Mouse (Mus musculus): ENCODE results near the gene Ptcd2. TPM values are rescaled to one million over a fixed set of nuclear protein-coding genes. Genes with fewer than 3 reads are reported as not detected.

Gene Ptcd2
- polyA plus RNA-seq, 1 experiment from 2014 or later, result 23.0 TPM

DNA sequence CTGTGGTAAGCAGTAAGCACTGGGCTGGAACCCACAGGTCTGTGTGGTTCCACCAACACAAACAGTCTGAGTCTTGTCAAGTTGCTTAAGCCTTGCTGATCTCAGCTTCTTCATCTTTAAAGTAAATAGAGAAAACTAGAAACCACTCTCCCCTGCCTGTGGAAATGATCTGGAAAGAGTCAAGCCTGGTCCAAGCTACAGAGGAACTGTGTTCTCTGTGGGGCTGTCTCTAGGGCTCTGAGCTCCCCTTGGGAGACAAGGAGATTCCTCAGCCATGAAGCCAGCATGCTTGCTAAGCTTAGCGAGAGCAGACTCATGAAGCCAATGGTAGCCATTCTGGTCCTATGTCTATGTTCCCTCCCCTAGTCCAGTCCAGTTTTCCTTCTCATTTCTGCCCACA, 33.7 kb upstream of the Ptcd2 start:
- H3K27ac ChIP-seq (ENCODE audit: low read length), result no peak overlapping the region
- no peaks in the 10 kb centered on the region; the same call in 1 of the 2 replicates for H3K36me3 ChIP-seq (ENCODE audit: control insufficient read depth, insufficient read depth)
- H3K4me1 ChIP-seq (ENCODE audit: control insufficient read depth, low read depth, low read length), result no peaks in the 10 kb centered on the region
- H3K4me2 ChIP-seq (ENCODE audit: low read depth, low read length), result no peak overlapping the region
- H3K9ac ChIP-seq (ENCODE audit: low read depth, low read length), result no peak overlapping the region
- WGBS (ENCODE audit: insufficient replicate concordance), result 81% methylated on average over 1 of the region's 1 CpGs
- no peaks in the 10 kb centered on the region for H3K27me3 ChIP-seq (ENCODE audit: control insufficient read depth, insufficient read depth, low read depth, low read length)
- no peak for ATAC-seq (ENCODE audit: low read depth)
- H3K9me3 ChIP-seq (replicated peaks; ENCODE audit: control insufficient read depth, low read length), result no peaks in the 10 kb centered on the region
- no peak overlapping the region for H3K4me3 ChIP-seq (ENCODE audit: low read depth, low read length)

DNA sequence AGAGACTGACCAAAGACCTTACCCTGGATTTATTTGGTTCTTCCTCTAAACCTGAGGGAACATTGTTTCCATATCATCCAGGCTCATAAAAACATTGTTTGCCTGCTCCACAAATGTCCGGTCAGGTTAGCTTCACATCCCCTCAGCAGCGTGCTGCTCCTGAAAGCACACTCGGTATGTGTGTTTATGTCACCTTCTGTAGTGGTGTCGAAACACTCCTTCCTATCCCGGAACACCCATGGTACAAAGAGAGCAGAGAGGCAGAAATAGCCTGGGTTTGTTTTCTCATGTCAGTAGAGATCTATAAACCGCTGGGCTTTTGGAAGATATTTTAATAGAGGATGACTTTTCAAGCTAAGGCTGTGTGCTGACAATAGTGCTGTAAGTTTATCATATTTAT, 32.5 kb upstream of the Ptcd2 start:
- H3K27me3 ChIP-seq (ENCODE audit: control insufficient read depth, insufficient read depth, low read depth, low read length), result no peaks in the 10 kb centered on the region
- WGBS (ENCODE audit: insufficient replicate concordance), result 66% methylated on average over 6 of the region's 6 CpGs
- H3K27ac ChIP-seq (ENCODE audit: low read length), result no peak overlapping the region
- H3K4me3 ChIP-seq (ENCODE audit: low read depth, low read length), result no peak overlapping the region
- no peak for ATAC-seq (ENCODE audit: low read depth)
- no peaks in the 10 kb centered on the region for H3K4me1 ChIP-seq (ENCODE audit: control insufficient read depth, low read depth, low read length)
- H3K9ac ChIP-seq (ENCODE audit: low read depth, low read length), result no peak overlapping the region
- no peaks in the 10 kb centered on the region; the same call in 1 of the 2 replicates for H3K36me3 ChIP-seq (ENCODE audit: control insufficient read depth, insufficient read depth)
- H3K9me3 ChIP-seq (replicated peaks; ENCODE audit: control insufficient read depth, low read length), result no peaks in the 10 kb centered on the region
- H3K4me2 ChIP-seq (ENCODE audit: low read depth, low read length), result no peak overlapping the region

- no peaks in the 10 kb centered on the region; the same call in 1 of the 2 replicates for H3K36me3 ChIP-seq (ENCODE audit: control insufficient read depth, insufficient read depth)
- H3K9me3 ChIP-seq (replicated peaks; ENCODE audit: control insufficient read depth, low read length), result no peaks in the 10 kb centered on the region
- H3K27me3 ChIP-seq (ENCODE audit: control insufficient read depth, insufficient read depth, low read depth, low read length), result no peaks in the 10 kb centered on the region
- H3K27ac ChIP-seq (ENCODE audit: low read length), result no peak overlapping the region
- no peak overlapping the region for H3K9ac ChIP-seq (ENCODE audit: low read depth, low read length)
- no peak for ATAC-seq (ENCODE audit: low read depth)
- no peak overlapping the region for H3K4me3 ChIP-seq (ENCODE audit: low read depth, low read length)
- no peaks in the 10 kb centered on the region for H3K4me1 ChIP-seq (ENCODE audit: control insufficient read depth, low read depth, low read length)
- H3K4me2 ChIP-seq (ENCODE audit: low read depth, low read length), result no peak overlapping the region
- 34% methylated on average over 6 of the region's 6 CpGs for WGBS (ENCODE audit: insufficient replicate concordance)
Observed at GRCm38 (mm10) chr13:99375550-99375949, 31.0 kb upstream of the Ptcd2 start.

- Histone ChIP-seq H3K27ac (ENCODE audit: low read length) (no peak overlapping the region), H3K4me1 (ENCODE audit: control insufficient read depth, low read depth, low read length) (no peaks in the 10 kb centered on the region), H3K27me3 (ENCODE audit: control insufficient read depth, insufficient read depth, low read depth, low read length) (no peaks in the 10 kb centered on the region), H3K4me2 (ENCODE audit: low read depth, low read length) (no peak overlapping the region), H3K9me3 (replicated peaks; ENCODE audit: control insufficient read depth, low read length) (no peaks in the 10 kb centered on the region), H3K9ac (ENCODE audit: low read depth, low read length) (no peak overlapping the region), H3K36me3 (ENCODE audit: control insufficient read depth, insufficient read depth) (no peaks in the 10 kb centered on the region), H3K4me3 (ENCODE audit: low read depth, low read length) (no peak overlapping the region)
- 82% methylated on average over 4 of the region's 4 CpGs for WGBS (ENCODE audit: insufficient replicate concordance)
- no peak for ATAC-seq (ENCODE audit: low read depth)
Observed at GRCm38 (mm10) chr13:99374191-99374590, 29.7 kb upstream of the Ptcd2 start.

DNA sequence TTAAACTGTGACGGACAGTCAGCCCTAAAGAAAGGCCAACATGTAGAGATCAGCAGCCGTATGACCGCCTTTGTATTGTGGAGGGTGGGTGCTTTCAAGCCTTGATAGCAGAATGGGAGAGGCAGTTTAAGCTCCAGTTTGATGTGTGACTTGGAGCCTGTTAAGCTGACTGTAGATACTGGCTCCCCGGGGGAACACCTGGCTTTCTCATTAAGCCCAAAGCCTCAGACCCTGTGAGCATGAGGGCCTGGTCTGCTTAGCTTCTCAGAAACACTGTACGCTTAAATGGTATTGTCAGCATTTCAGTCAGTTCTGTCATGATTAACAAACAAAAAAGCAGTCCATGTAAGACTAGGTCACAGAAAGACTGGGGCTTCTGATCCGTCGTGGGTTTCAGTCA, 29.2 kb upstream of the Ptcd2 start:
- no peaks in the 10 kb centered on the region for H3K27me3 ChIP-seq (ENCODE audit: control insufficient read depth, insufficient read depth, low read depth, low read length)
- H3K4me2 ChIP-seq (ENCODE audit: low read depth, low read length), result no peak overlapping the region
- 73% methylated on average over 7 of the region's 7 CpGs for WGBS (ENCODE audit: insufficient replicate concordance)
- no peak overlapping the region for H3K9ac ChIP-seq (ENCODE audit: low read depth, low read length)
- H3K27ac ChIP-seq (ENCODE audit: low read length), result no peak overlapping the region
- H3K36me3 ChIP-seq (ENCODE audit: control insufficient read depth, insufficient read depth), result no peaks in the 10 kb centered on the region
- no peaks in the 10 kb centered on the region for H3K9me3 ChIP-seq (replicated peaks; ENCODE audit: control insufficient read depth, low read length)
- no peak overlapping the region for H3K4me3 ChIP-seq (ENCODE audit: low read depth, low read length)
- no peak for ATAC-seq (ENCODE audit: low read depth)
- no peaks in the 10 kb centered on the region for H3K4me1 ChIP-seq (ENCODE audit: control insufficient read depth, low read depth, low read length)

GRCm38 (mm10) chr13:99371285-99371684, 26.8 kb upstream of the Ptcd2 start:
- no peak for ATAC-seq (ENCODE audit: low read depth)
- no peaks in the 10 kb centered on the region for H3K27me3 ChIP-seq (ENCODE audit: control insufficient read depth, insufficient read depth, low read depth, low read length)
- no peaks in the 10 kb centered on the region for H3K36me3 ChIP-seq (ENCODE audit: control insufficient read depth, insufficient read depth)
- no peak overlapping the region for H3K4me2 ChIP-seq (ENCODE audit: low read depth, low read length)
- no peak overlapping the region for H3K4me3 ChIP-seq (ENCODE audit: low read depth, low read length)
- H3K9me3 ChIP-seq (replicated peaks; ENCODE audit: control insufficient read depth, low read length), result no peaks in the 10 kb centered on the region
- H3K4me1 ChIP-seq (ENCODE audit: control insufficient read depth, low read depth, low read length), result no peaks in the 10 kb centered on the region
- no peak overlapping the region for H3K9ac ChIP-seq (ENCODE audit: low read depth, low read length)
- no peak overlapping the region for H3K27ac ChIP-seq (ENCODE audit: low read length)
- 82% methylated on average over 5 of the region's 5 CpGs for WGBS (ENCODE audit: insufficient replicate concordance)

- H3K36me3 ChIP-seq (ENCODE audit: control insufficient read depth, insufficient read depth), result no peaks in the 10 kb centered on the region
- H3K9ac ChIP-seq (ENCODE audit: low read depth, low read length), result no peak overlapping the region
- H3K4me2 ChIP-seq (ENCODE audit: low read depth, low read length), result no peak overlapping the region
- H3K9me3 ChIP-seq (replicated peaks; ENCODE audit: control insufficient read depth, low read length), result no peaks in the 10 kb centered on the region
- no peak overlapping the region for H3K27ac ChIP-seq (ENCODE audit: low read length)
- 75% methylated on average over 12 of the region's 12 CpGs for WGBS (ENCODE audit: insufficient replicate concordance)
- no peak for ATAC-seq (ENCODE audit: low read depth)
- no peaks in the 10 kb centered on the region for H3K4me1 ChIP-seq (ENCODE audit: control insufficient read depth, low read depth, low read length)
- no peaks in the 10 kb centered on the region for H3K27me3 ChIP-seq (ENCODE audit: control insufficient read depth, insufficient read depth, low read depth, low read length)
- no peak overlapping the region for H3K4me3 ChIP-seq (ENCODE audit: low read depth, low read length)
Observed at GRCm38 (mm10) chr13:99369103-99369502, 24.6 kb upstream of the Ptcd2 start.

DNA sequence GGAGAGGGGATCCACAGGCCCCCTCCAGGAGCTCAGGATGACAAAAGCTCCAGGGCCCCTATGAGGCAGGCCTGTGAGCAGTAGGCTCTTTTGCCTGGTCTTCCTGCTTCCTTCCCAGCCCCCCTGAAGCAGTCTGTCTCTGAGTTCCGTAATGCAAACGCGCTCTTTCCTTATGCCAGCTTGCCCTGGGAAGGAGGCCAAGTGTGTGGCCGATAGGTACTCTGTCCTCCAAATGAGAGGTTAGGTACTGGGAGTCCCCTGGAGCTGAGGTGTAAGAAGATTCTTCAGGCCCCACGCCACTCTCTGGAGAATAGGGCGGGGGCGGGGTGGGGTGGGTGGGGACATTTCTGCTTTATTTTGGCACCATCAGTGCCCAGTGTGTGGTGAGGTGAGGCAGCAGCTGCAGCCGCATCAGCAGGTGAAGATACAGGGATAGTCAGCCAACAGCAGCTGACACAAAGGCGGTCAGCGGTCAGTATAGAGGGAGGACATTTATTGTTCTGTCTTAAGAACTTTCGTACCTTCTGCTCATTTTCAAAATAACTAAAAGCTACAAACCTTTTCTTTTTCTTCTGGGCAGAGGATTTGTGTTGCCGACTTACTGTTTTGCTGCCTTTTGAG, 23.2 kb upstream of the Ptcd2 start:
- Histone ChIP-seq H3K9ac (ENCODE audit: low read depth, low read length) (no peak overlapping the region), H3K36me3 (ENCODE audit: control insufficient read depth, insufficient read depth) (no peaks in the 10 kb centered on the region), H3K27me3 (ENCODE audit: control insufficient read depth, insufficient read depth, low read depth, low read length) (no peaks in the 10 kb centered on the region), H3K4me2 (ENCODE audit: low read depth, low read length) (no peak overlapping the region), H3K9me3 (replicated peaks; ENCODE audit: control insufficient read depth, low read length) (no peaks in the 10 kb centered on the region), H3K27ac (ENCODE audit: low read length) (no peak overlapping the region), H3K4me1 (ENCODE audit: control insufficient read depth, low read depth, low read length) (no peaks in the 10 kb centered on the region), H3K4me3 (ENCODE audit: low read depth, low read length) (no peak overlapping the region)
- 73% methylated on average over 12 of the region's 12 CpGs for WGBS (ENCODE audit: insufficient replicate concordance)
- ATAC-seq (ENCODE audit: low read depth), result no peak

DNA sequence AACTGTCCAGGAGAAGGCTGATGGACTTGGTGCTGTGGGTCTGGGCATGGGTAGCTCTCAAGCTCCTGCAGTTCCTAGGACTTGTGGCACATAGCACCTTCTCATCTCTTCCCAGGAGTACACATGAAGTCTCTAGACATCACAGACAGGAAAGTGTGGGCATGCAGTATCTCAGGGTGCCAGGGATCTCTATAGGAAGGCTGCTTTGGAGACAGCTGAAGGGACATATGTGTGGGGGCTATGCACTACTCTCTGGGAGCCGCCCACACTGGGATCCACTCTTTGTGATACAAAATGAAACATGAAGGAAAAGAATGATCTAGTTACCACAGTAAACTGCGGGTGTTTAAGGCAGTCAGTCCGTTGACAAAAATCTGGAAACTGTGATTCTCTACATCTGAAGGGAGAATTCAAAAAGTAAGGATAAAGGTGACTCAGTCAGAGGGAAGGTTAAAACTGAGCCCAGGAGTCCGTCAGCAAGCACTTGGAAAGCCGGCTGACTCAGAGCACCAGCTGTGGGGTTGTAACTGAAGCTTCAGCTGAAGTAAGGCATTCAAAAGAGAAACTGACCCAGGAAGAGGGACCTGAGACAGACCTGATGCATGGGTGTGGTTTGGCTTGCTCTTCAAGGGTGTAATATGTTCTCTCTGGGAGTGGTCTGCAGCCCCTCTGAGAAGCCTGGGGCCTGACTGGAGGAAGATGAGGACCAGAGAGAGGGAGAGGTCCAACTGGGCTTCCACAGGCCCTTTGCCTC, 22.1 kb upstream of the Ptcd2 start:
- 74% methylated on average over 5 of the region's 5 CpGs for WGBS (ENCODE audit: insufficient replicate concordance)
- H3K4me1 ChIP-seq (ENCODE audit: control insufficient read depth, low read depth, low read length), result no peaks in the 10 kb centered on the region

More for the DNA sequence above, 22.1 kb upstream of the Ptcd2 start:
- no peaks in the 10 kb centered on the region for H3K9me3 ChIP-seq (replicated peaks; ENCODE audit: control insufficient read depth, low read length)
- no peak for ATAC-seq (ENCODE audit: low read depth)
- no peaks in the 10 kb centered on the region for H3K36me3 ChIP-seq (ENCODE audit: control insufficient read depth, insufficient read depth)
- no peak overlapping the region for H3K4me3 ChIP-seq (ENCODE audit: low read depth, low read length)
- H3K4me2 ChIP-seq (ENCODE audit: low read depth, low read length), result no peak overlapping the region
- no peak overlapping the region for H3K27ac ChIP-seq (ENCODE audit: low read length)
- H3K27me3 ChIP-seq (ENCODE audit: control insufficient read depth, insufficient read depth, low read depth, low read length), result no peaks in the 10 kb centered on the region
- no peak overlapping the region for H3K9ac ChIP-seq (ENCODE audit: low read depth, low read length)
